Mouse (Mus musculus): ENCODE measurements at regions not wholly inside any gene's neighbourhood (a gene's known extent, or its start where the extent isn't known, plus 50 kb on each side); places are given as distances from the start of the nearest gene placed in this dataset.

DNA sequence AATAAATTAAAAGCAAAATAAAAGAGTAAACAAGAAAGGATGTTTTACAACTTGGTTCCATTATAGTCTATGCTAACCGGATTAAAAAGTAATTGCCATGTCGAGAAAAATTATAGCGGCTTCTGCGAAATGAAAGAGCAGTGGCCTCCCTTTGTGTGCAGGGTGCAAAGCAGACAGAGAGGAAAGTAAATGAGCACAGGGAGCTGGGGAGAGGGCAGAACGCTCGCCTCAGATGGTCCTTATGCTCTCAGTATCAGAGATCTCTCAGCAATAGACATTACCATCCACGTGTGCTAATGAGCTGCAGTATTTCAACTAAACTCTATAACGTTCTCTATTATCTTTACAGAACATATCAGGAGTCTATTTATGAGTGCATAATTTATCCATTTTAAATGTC is 102.6 kb upstream of the Epha4 start:
- H3K4me1 ChIP-seq (ENCODE audit: control insufficient read depth, insufficient read depth, low read length) = no peaks in the 10 kb centered on the region
- no peak overlapping the region for H3K9ac ChIP-seq (ENCODE audit: low read length)
- no peak overlapping the region for H3K4me2 ChIP-seq (ENCODE audit: low read depth, severe bottlenecking)
- no peaks in the 10 kb centered on the region for H3K9me3 ChIP-seq (ENCODE audit: control insufficient read depth, low read length)
- no peak overlapping the region for H3K27ac ChIP-seq (replicated peaks; ENCODE audit: low read depth, low read length)
- no peak for ATAC-seq (ENCODE audit: insufficient number of reproducible peaks, low FRiP score, low TSS enrichment, low read depth)
- no peaks in the 10 kb centered on the region for H3K36me3 ChIP-seq (ENCODE audit: control insufficient read depth, insufficient read depth, low read length)
- WGBS = 23% methylated on average over 8 of the region's 8 CpGs
- DNase-seq (ENCODE audit: low spot score) = no peak
- no peaks in the 10 kb centered on the region for H3K27me3 ChIP-seq (ENCODE audit: control insufficient read depth, insufficient read depth, low read length)
- no peak overlapping the region for H3K4me3 ChIP-seq (ENCODE audit: low read depth, low read length)

DNA sequence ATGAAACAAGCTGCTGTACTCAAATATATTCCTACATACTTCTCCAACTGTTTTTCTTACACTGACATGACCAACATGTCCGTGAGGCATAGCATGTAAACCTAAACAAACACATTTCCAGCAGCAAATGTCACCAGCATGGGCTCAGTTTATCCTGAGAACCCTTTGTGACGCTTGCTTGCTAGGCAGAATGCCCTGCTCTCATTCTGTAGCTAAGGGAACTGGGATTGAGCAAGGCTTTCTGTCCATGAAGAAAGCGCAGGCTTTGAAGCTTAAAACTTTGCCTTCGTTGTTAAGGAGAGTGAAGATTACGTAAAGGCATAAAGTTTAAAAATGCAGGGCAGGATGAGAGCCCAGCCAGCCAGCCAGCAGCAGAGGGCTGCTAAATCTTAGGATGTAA is 85.6 kb upstream of the Epha4 start:
- ATAC-seq (ENCODE audit: insufficient number of reproducible peaks, low FRiP score, low TSS enrichment, low read depth) (no peak), DNase-seq (ENCODE audit: low spot score) (no peak)
- Histone ChIP-seq H3K9me3 (ENCODE audit: control insufficient read depth, low read length) (no peaks in the 10 kb centered on the region), H3K27me3 (ENCODE audit: control insufficient read depth, insufficient read depth, low read length) (no peaks in the 10 kb centered on the region), H3K4me3 (ENCODE audit: low read depth, low read length) (no peak overlapping the region), H3K9ac (ENCODE audit: low read length) (no peak overlapping the region), H3K4me2 (ENCODE audit: low read depth, severe bottlenecking) (no peak overlapping the region), H3K27ac (replicated peaks; ENCODE audit: low read depth, low read length) (no peak overlapping the region), H3K4me1 (ENCODE audit: control insufficient read depth, insufficient read depth, low read length) (no peaks in the 10 kb centered on the region), H3K36me3 (ENCODE audit: control insufficient read depth, insufficient read depth, low read length) (no peaks in the 10 kb centered on the region)
- 51% methylated on average over 5 of the region's 5 CpGs for WGBS

GRCm38 (mm10) chr1:77592649-77593048 is 77.8 kb upstream of the Epha4 start:
- ATAC-seq (ENCODE audit: insufficient number of reproducible peaks, low FRiP score, low TSS enrichment, low read depth) (no peak), DNase-seq (ENCODE audit: low spot score) (no peak)
- Histone ChIP-seq H3K9me3 (ENCODE audit: control insufficient read depth, low read length) (no peaks in the 10 kb centered on the region), H3K4me3 (ENCODE audit: low read depth, low read length) (no peak overlapping the region), H3K27me3 (ENCODE audit: control insufficient read depth, insufficient read depth, low read length) (no peaks in the 10 kb centered on the region), H3K4me1 (ENCODE audit: control insufficient read depth, insufficient read depth, low read length) (no peaks in the 10 kb centered on the region), H3K9ac (ENCODE audit: low read length) (no peak overlapping the region), H3K4me2 (ENCODE audit: low read depth, severe bottlenecking) (no peak overlapping the region), H3K36me3 (ENCODE audit: control insufficient read depth, insufficient read depth, low read length) (no peaks in the 10 kb centered on the region), H3K27ac (replicated peaks; ENCODE audit: low read depth, low read length) (no peak overlapping the region)
- WGBS = 80% methylated on average over 4 of the region's 4 CpGs

DNA sequence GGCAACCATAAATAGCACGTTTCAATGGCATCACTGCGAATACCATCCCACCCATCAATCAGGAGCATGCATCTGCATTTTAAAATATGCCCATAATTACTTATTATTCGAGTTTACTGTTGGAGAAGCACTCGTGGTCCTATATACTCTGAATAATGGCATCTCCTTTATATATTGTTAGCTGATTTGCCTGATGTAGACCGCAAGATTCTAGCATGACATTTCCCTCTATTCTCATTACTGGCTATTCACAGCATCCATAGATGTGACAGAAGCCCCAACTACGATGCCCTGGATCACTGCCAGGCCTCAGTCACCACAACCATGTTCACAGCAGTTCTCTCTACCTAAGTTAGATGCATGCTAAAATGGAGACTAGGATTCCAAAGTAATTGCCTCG is 77.4 kb upstream of the Epha4 start:
- ATAC-seq (ENCODE audit: insufficient number of reproducible peaks, low FRiP score, low TSS enrichment, low read depth) = no peak
- Histone ChIP-seq H3K4me2 (ENCODE audit: low read depth, severe bottlenecking) (no peak overlapping the region), H3K4me1 (ENCODE audit: control insufficient read depth, insufficient read depth, low read length) (no peaks in the 10 kb centered on the region), H3K9me3 (ENCODE audit: control insufficient read depth, low read length) (no peaks in the 10 kb centered on the region), H3K27ac (replicated peaks; ENCODE audit: low read depth, low read length) (no peak overlapping the region), H3K4me3 (ENCODE audit: low read depth, low read length) (no peak overlapping the region), H3K36me3 (ENCODE audit: control insufficient read depth, insufficient read depth, low read length) (no peaks in the 10 kb centered on the region), H3K9ac (ENCODE audit: low read length) (no peak overlapping the region), H3K27me3 (ENCODE audit: control insufficient read depth, insufficient read depth, low read length) (no peaks in the 10 kb centered on the region)
- 84% methylated on average over 7 of the region's 7 CpGs for WGBS
- no peak for DNase-seq (ENCODE audit: low spot score)

- H3K9ac ChIP-seq (ENCODE audit: low read length) = no peak overlapping the region
- no peaks in the 10 kb centered on the region for H3K27me3 ChIP-seq (ENCODE audit: control insufficient read depth, insufficient read depth, low read length)
- no peak overlapping the region for H3K4me3 ChIP-seq (ENCODE audit: low read depth, low read length)
- H3K36me3 ChIP-seq (ENCODE audit: control insufficient read depth, insufficient read depth, low read length) = no peaks in the 10 kb centered on the region
- no peak for DNase-seq (ENCODE audit: low spot score)
- WGBS = 94% methylated on average over 3 of the region's 3 CpGs
- ATAC-seq (ENCODE audit: insufficient number of reproducible peaks, low FRiP score, low TSS enrichment, low read depth) = no peak
- H3K4me1 ChIP-seq (ENCODE audit: control insufficient read depth, insufficient read depth, low read length) = no peaks in the 10 kb centered on the region
- H3K4me2 ChIP-seq (ENCODE audit: low read depth, severe bottlenecking) = no peak overlapping the region
- no peaks in the 10 kb centered on the region for H3K9me3 ChIP-seq (ENCODE audit: control insufficient read depth, low read length)
- no peak overlapping the region for H3K27ac ChIP-seq (replicated peaks; ENCODE audit: low read depth, low read length)
Measured at GRCm38 (mm10) chr1:77589423-77589822, 74.5 kb upstream of the Epha4 start.

GRCm38 (mm10) chr1:77585520-77585919 is 70.6 kb upstream of the Epha4 start:
- Histone ChIP-seq H3K4me2 (ENCODE audit: low read depth, severe bottlenecking) (no peak overlapping the region), H3K9me3 (ENCODE audit: control insufficient read depth, low read length) (no peaks in the 10 kb centered on the region), H3K36me3 (ENCODE audit: control insufficient read depth, insufficient read depth, low read length) (no peaks in the 10 kb centered on the region), H3K27me3 (ENCODE audit: control insufficient read depth, insufficient read depth, low read length) (no peaks in the 10 kb centered on the region), H3K4me3 (ENCODE audit: low read depth, low read length) (no peak overlapping the region), H3K27ac (replicated peaks; ENCODE audit: low read depth, low read length) (no peak overlapping the region), H3K4me1 (ENCODE audit: control insufficient read depth, insufficient read depth, low read length) (no peaks in the 10 kb centered on the region), H3K9ac (ENCODE audit: low read length) (no peak overlapping the region)
- no peak for DNase-seq (ENCODE audit: low spot score)
- ATAC-seq (ENCODE audit: insufficient number of reproducible peaks, low FRiP score, low TSS enrichment, low read depth) = no peak
- WGBS = 80% methylated on average over 3 of the region's 3 CpGs

DNA sequence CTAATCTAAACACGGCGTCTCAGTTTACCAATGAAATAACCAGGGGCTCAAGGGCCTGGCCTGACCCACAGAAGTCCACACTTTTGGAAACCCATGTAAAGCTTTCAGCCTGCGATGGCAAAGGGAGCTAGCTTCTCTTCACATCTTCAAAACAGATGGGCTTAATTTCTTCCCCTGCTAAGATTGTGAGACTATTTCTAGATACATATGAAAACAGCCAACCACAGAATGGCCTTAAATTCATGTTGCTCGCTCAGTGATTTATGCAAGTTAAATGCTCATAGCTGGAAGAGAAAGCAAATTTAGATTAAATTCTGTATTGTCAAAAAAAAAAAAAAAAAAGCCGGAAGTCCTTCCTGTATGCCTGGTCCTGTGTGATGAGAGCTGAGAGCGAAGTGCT is 53.2 kb upstream of the Epha4 start:
- H3K36me3 ChIP-seq (ENCODE audit: control insufficient read depth, insufficient read depth, low read length) = no peaks in the 10 kb centered on the region
- WGBS = 81% methylated on average over 6 of the region's 6 CpGs

GRCm38 (mm10) chr1:77567657-77568056 is 52.8 kb upstream of the Epha4 start:
- Histone ChIP-seq H3K9ac (ENCODE audit: low read length) (no peak overlapping the region), H3K4me1 (ENCODE audit: control insufficient read depth, insufficient read depth, low read length) (no peaks in the 10 kb centered on the region), H3K36me3 (ENCODE audit: control insufficient read depth, insufficient read depth, low read length) (no peaks in the 10 kb centered on the region), H3K27me3 (ENCODE audit: control insufficient read depth, insufficient read depth, low read length) (no peaks in the 10 kb centered on the region), H3K9me3 (ENCODE audit: control insufficient read depth, low read length) (no peaks in the 10 kb centered on the region), H3K4me2 (ENCODE audit: low read depth, severe bottlenecking) (no peak overlapping the region), H3K4me3 (ENCODE audit: low read depth, low read length) (no peak overlapping the region), H3K27ac (replicated peaks; ENCODE audit: low read depth, low read length) (no peak overlapping the region)
- 82% methylated on average over 7 of the region's 7 CpGs for WGBS
- DNase-seq (ENCODE audit: low spot score) (no peak), ATAC-seq (ENCODE audit: insufficient number of reproducible peaks, low FRiP score, low TSS enrichment, low read depth) (no peak)

More for the DNA sequence above, 53.2 kb upstream of the Epha4 start:
- Histone ChIP-seq H3K4me1 (ENCODE audit: control insufficient read depth, insufficient read depth, low read length) (no peaks in the 10 kb centered on the region), H3K9ac (ENCODE audit: low read length) (no peak overlapping the region), H3K27me3 (ENCODE audit: control insufficient read depth, insufficient read depth, low read length) (no peaks in the 10 kb centered on the region), H3K4me3 (ENCODE audit: low read depth, low read length) (no peak overlapping the region), H3K9me3 (ENCODE audit: control insufficient read depth, low read length) (no peaks in the 10 kb centered on the region), H3K27ac (replicated peaks; ENCODE audit: low read depth, low read length) (no peak overlapping the region), H3K4me2 (ENCODE audit: low read depth, severe bottlenecking) (no peak overlapping the region)
- ATAC-seq (ENCODE audit: insufficient number of reproducible peaks, low FRiP score, low TSS enrichment, low read depth) = no peak
- DNase-seq (ENCODE audit: low spot score) = no peak
